Mouse (Mus musculus) c-Kit-negative CD71-positive TER-119-positive erythroid progenitor cells, embryonic 14.5 days (primary cell): ENCODE measurements around the gene Ctdspl.

Experiments
- DNase-seq: peaks from one replicate; pipeline ENCODE4 v3.0.0-alpha.2; 2013; ENCODE audit warnings: low read depth, low spot score

Gene Ctdspl

GRCm38 (mm10) chr9:118949654-118950053 lies 23.4 kb downstream of the Ctdspl start:
- DNase-seq: no peak

GRCm38 (mm10) chr9:118950061-118950460 lies 23.8 kb downstream of the Ctdspl start:
- no peak for DNase-seq

- no peak for DNase-seq
Observed at GRCm38 (mm10) chr9:118950751-118951150, 24.5 kb downstream of the Ctdspl start.

GRCm38 (mm10) chr9:118951381-118951780 lies 25.1 kb downstream of the Ctdspl start:
- no peak for DNase-seq

- no peak for DNase-seq
Observed at GRCm38 (mm10) chr9:118952180-118952579, 25.9 kb downstream of the Ctdspl start.

- DNase-seq: no peak
Observed at GRCm38 (mm10) chr9:118953465-118954194, 27.4 kb downstream of the Ctdspl start.

- no peak for DNase-seq
Observed at GRCm38 (mm10) chr9:118958802-118959201, 32.5 kb downstream of the Ctdspl start.

GRCm38 (mm10) chr9:118960415-118961091 lies 34.3 kb downstream of the Ctdspl start:
- no peak for DNase-seq

GRCm38 (mm10) chr9:118963149-118963548 lies 36.9 kb downstream of the Ctdspl start:
- no peak for DNase-seq

GRCm38 (mm10) chr9:118964263-118965034 lies 38.2 kb downstream of the Ctdspl start:
- DNase-seq: no peak

- no peak for DNase-seq
Observed at GRCm38 (mm10) chr9:118969810-118970209, 43.6 kb downstream of the Ctdspl start.

GRCm38 (mm10) chr9:118973028-118973427 lies 46.8 kb downstream of the Ctdspl start:
- DNase-seq: no peak

- DNase-seq: no peak
Observed at GRCm38 (mm10) chr9:118973566-118973965, 47.3 kb downstream of the Ctdspl start.

- no peak for DNase-seq
Observed at GRCm38 (mm10) chr9:118974148-118974547, 47.9 kb downstream of the Ctdspl start.

GRCm38 (mm10) chr9:118975211-118975671 lies 49.0 kb downstream of the Ctdspl start:
- DNase-seq: no peak

- no peak for DNase-seq
Observed at GRCm38 (mm10) chr9:118975758-118976157, 49.5 kb downstream of the Ctdspl start.

GRCm38 (mm10) chr9:118976561-118976960 lies 50.3 kb downstream of the Ctdspl start:
- DNase-seq: no peak

- DNase-seq: no peak
Observed at GRCm38 (mm10) chr9:118977425-118977824, 51.2 kb downstream of the Ctdspl start.

- DNase-seq: no peak
Observed at GRCm38 (mm10) chr9:118980411-118980823, 54.2 kb downstream of the Ctdspl start.

- no peak for DNase-seq
Observed at GRCm38 (mm10) chr9:118984650-118985432, 58.6 kb downstream of the Ctdspl start.

- no peak for DNase-seq
Observed at GRCm38 (mm10) chr9:118986286-118986685, 60.0 kb downstream of the Ctdspl start.
